Mouse (Mus musculus) cortical plate, adult 2 months (tissue): ENCODE data around the gene Col5a1. TPM values are rescaled to one million over a fixed set of nuclear protein-coding genes. Genes with fewer than 3 reads are reported as not detected.

Experiments used
- H3K27ac ChIP-seq: fragments of 200-500 bp; 2 replicates; pipeline ENCODE4 v1.5.1; 2012; ENCODE audit warnings: low read length, control low read depth, inconsistent platforms; ENCODE audit not compliant: insufficient read depth
- H3K4me1 ChIP-seq: fragments of 200-500 bp; 2 replicates; pipeline ENCODE4 v1.6.1; 2011; ENCODE audit warnings: low read length; ENCODE audit not compliant: control insufficient read depth, insufficient read depth
- H3K4me3 ChIP-seq: fragments of 200-500 bp; 2 replicates; pipeline ENCODE4 v1.5.1; 2011; ENCODE audit warnings: mild to moderate bottlenecking, low read length, control low read depth; ENCODE audit not compliant: insufficient read depth
- CTCF ChIP-seq: fragments of 200-500 bp; IDR thresholded peaks from 2 replicates; pipeline ENCODE4 v1.5.1; 2011; ENCODE audit warnings: mild to moderate bottlenecking, control low read depth, low read length; ENCODE audit not compliant: insufficient read depth; ENCODE audit errors: extremely low read depth
- POLR2A ChIP-seq: fragments of 200-500 bp; IDR thresholded peaks from 2 replicates; pipeline ENCODE4 v1.6.1; 2011; ENCODE audit warnings: mild to moderate bottlenecking, low read length, control low read depth; ENCODE audit not compliant: insufficient read depth; ENCODE audit errors: extremely low read depth
- polyA plus RNA-seq: library from polyadenylated mRNA; depleted of rRNA; stranded (reverse); fragments of >200 nt; gene quantifications from 2 replicates; pipeline ENCODE4 v1.2.3, GENCODE M21; 2012

Gene Col5a1
- polyA plus RNA-seq, 1 experiment = 32.6 TPM

- H3K4me1 ChIP-seq = no peaks in the 10 kb centered on the region
- H3K27ac ChIP-seq = no peak overlapping the region
- no peak overlapping the region for H3K4me3 ChIP-seq
- TF ChIP-seq POLR2A = no peak
These were observed 94.8 kb downstream of the Col5a1 start for GRCm38 (mm10) chr2:27981066-27981465.

GRCm38 (mm10) chr2:27981621-27982535 is 95.7 kb downstream of the Col5a1 start:
- H3K27ac ChIP-seq = no peak overlapping the region
- H3K4me1 ChIP-seq = no peaks in the 10 kb centered on the region
- no peak for TF ChIP-seq POLR2A
- no peak for TF ChIP-seq CTCF
- no peak overlapping the region for H3K4me3 ChIP-seq

GRCm38 (mm10) chr2:27983093-27983492 is 96.9 kb downstream of the Col5a1 start:
- H3K27ac ChIP-seq = no peak overlapping the region
- TF ChIP-seq POLR2A (no peak), CTCF (no peak)
- H3K4me1 ChIP-seq = no peaks in the 10 kb centered on the region
- no peak overlapping the region for H3K4me3 ChIP-seq

- no peak for TF ChIP-seq POLR2A
- peak; percentile 55 for TF ChIP-seq CTCF
- Histone ChIP-seq H3K27ac (no peak overlapping the region), H3K4me3 (no peak overlapping the region), H3K4me1 (no peaks in the 10 kb centered on the region)
These were observed 97.7 kb downstream of the Col5a1 start for GRCm38 (mm10) chr2:27983884-27984283.

GRCm38 (mm10) chr2:27986751-27987150 is 100.5 kb downstream of the Col5a1 start:
- no peak for TF ChIP-seq POLR2A
- no peak for TF ChIP-seq CTCF
- no peak overlapping the region for H3K4me3 ChIP-seq
- H3K4me1 ChIP-seq = no peaks in the 10 kb centered on the region; the same call in 1 of the 2 replicates
- no peak overlapping the region for H3K27ac ChIP-seq

GRCm38 (mm10) chr2:27990430-27991211 is 104.4 kb downstream of the Col5a1 start:
- no peak for TF ChIP-seq CTCF
- no peak for TF ChIP-seq POLR2A
- Histone ChIP-seq H3K4me1 (no peaks in the 10 kb centered on the region; the same call in 1 of the 2 replicates), H3K27ac (no peak overlapping the region), H3K4me3 (no peak overlapping the region)

GRCm38 (mm10) chr2:27993416-27993815 is 107.2 kb downstream of the Col5a1 start:
- no peaks in the 10 kb centered on the region; the same call in 1 of the 2 replicates for H3K4me1 ChIP-seq
- H3K4me3 ChIP-seq = no peak overlapping the region
- no peak overlapping the region for H3K27ac ChIP-seq
- TF ChIP-seq CTCF (no peak), POLR2A (no peak)

GRCm38 (mm10) chr2:27999996-28000583 is 113.9 kb downstream of the Col5a1 start:
- no peak for TF ChIP-seq CTCF
- TF ChIP-seq POLR2A = no peak
- Histone ChIP-seq H3K27ac (no peak overlapping the region), H3K4me1 (no peaks in the 10 kb centered on the region), H3K4me3 (no peak overlapping the region)

GRCm38 (mm10) chr2:28000660-28001059 is 114.4 kb downstream of the Col5a1 start:
- H3K4me1 ChIP-seq = no peaks in the 10 kb centered on the region
- H3K4me3 ChIP-seq = no peak overlapping the region
- no peak for TF ChIP-seq CTCF
- no peak overlapping the region for H3K27ac ChIP-seq
